In genomic region chr11:63000126-63000525, GRCm38 (mm10) we compare ENCODE assay signal across 46 mouse cellular contexts. TPM values are rescaled to one million over a fixed set of nuclear protein-coding genes. Genes with fewer than 3 reads are reported as not detected.
"Had no signal": no experiment of that assay in that cellular context is flagged by ENCODE, and none has a peak within 500 bp of the region (broad histone marks: within the 10 kb centered on the region; RNA-seq: fewer than 3 reads in every experiment).

No protein-coding gene starts in this region.

- H3K4me3 ChIP-seq: heart, embryonic 10.5 days; heart, embryonic 12.5 days; heart, embryonic 13.5 days; heart, embryonic 15.5 days; hindbrain, embryonic 10.5 days; hindbrain, embryonic 12.5 days; hindbrain, embryonic 13.5 days; hindbrain, embryonic 15.5 days; intestine, embryonic 15.5 days; kidney, embryonic 15.5 days; layer of hippocampus, adult 2 months; left cerebral cortex, adult 2 months had no signal

- H3K9ac ChIP-seq: heart, embryonic 12.5 days; heart, embryonic 13.5 days; heart, embryonic 15.5 days; hindbrain, embryonic 12.5 days; hindbrain, embryonic 13.5 days; hindbrain, embryonic 14.5 days; hindbrain, embryonic 15.5 days; intestine, embryonic 15.5 days; kidney, embryonic 15.5 days had no signal

- DNase-seq: heart, postnatal 10 days; heart, postnatal 14 days; heart, postnatal 36 days; kidney, adult 11 months; kidney, adult 18-20 months; kidney, adult 2 months; kidney, adult 8-10 months; kidney, adult 9 months; kidney, postnatal 10 days; kidney, postnatal 14 days; kidney, postnatal 25 days; kidney, postnatal 36 days; kidney, postnatal 4 days; layer of hippocampus, adult 9-11 months; layer of hippocampus, postnatal 36 days had no signal

- H3K9me3 ChIP-seq: heart, embryonic 10.5 days; heart, embryonic 13.5 days; heart, embryonic 15.5 days; hindbrain, embryonic 10.5 days; hindbrain, embryonic 12.5 days; hindbrain, embryonic 13.5 days; hindbrain, embryonic 15.5 days; intestine, embryonic 15.5 days; kidney, embryonic 15.5 days had no signal

- H3K36me3 ChIP-seq: heart, embryonic 10.5 days; heart, embryonic 12.5 days; heart, embryonic 13.5 days; heart, embryonic 15.5 days; hindbrain, embryonic 10.5 days; hindbrain, embryonic 12.5 days; hindbrain, embryonic 13.5 days; hindbrain, embryonic 15.5 days; intestine, embryonic 15.5 days; kidney, embryonic 15.5 days had no signal

- H3K27ac ChIP-seq: heart, embryonic 10.5 days; heart, embryonic 13.5 days; heart, embryonic 15.5 days; hindbrain, embryonic 10.5 days; hindbrain, embryonic 12.5 days; hindbrain, embryonic 13.5 days; hindbrain, embryonic 14.5 days; hindbrain, embryonic 15.5 days; hindbrain, postnatal 0 days; intestine, embryonic 15.5 days; kidney, embryonic 15.5 days; kidney, postnatal 0 days; layer of hippocampus, adult 2 months; left cerebral cortex, adult 2 months had no signal

- H3K27me3 ChIP-seq: heart, embryonic 12.5 days; heart, embryonic 13.5 days; heart, embryonic 15.5 days; hindbrain, embryonic 12.5 days; hindbrain, embryonic 13.5 days; hindbrain, embryonic 15.5 days; intestine, embryonic 15.5 days; kidney, embryonic 15.5 days had no signal

- ATAC-seq: hindbrain, embryonic 16.5 days; hindbrain, postnatal 0 days; inflammation-experienced regulatory T-cells, adult 6 months; intestine, embryonic 15.5 days; intestine, embryonic 16.5 days; intestine, postnatal 0 days had no signal

- H3K4me2 ChIP-seq: heart, embryonic 11.5 days; heart, embryonic 12.5 days; heart, embryonic 13.5 days; heart, embryonic 15.5 days; hindbrain, embryonic 12.5 days; hindbrain, embryonic 13.5 days; hindbrain, embryonic 14.5 days; hindbrain, embryonic 15.5 days; intestine, embryonic 15.5 days; kidney, embryonic 15.5 days had no signal

RNA-seq across cellular contexts. Expression of gene Cdrt4, which starts 49.1 kb away (rescaled TPM):
- total RNA-seq: heart, postnatal 10 days; heart, postnatal 14 days; heart, postnatal 25 days; heart, postnatal 36 days; hematopoietic stem cell, adult 5-6 weeks; hindbrain, postnatal 0 days; layer of hippocampus, adult 18-20 months; layer of hippocampus, adult 2 months; layer of hippocampus, postnatal 10 days; left cerebral cortex, adult 18-20 months; left cerebral cortex, adult 2 months; left cerebral cortex, adult 8-10 months had no signal
- polyA plus RNA-seq: heart, embryonic 11.5 days; heart, embryonic 12.5 days; heart, embryonic 13.5 days; heart, embryonic 14.5 days; heart, embryonic 15.5 days; hindbrain, embryonic 11.5 days; hindbrain, embryonic 12.5 days; hindbrain, embryonic 14.5 days; hindbrain, embryonic 15.5 days; inflammation-experienced regulatory T-cells, adult 6 months; intestine, embryonic 15.5 days; intestine, embryonic 16.5 days; intestine, postnatal 0 days; kidney, adult 2 months; kidney, embryonic 14.5 days; kidney, embryonic 15.5 days; kidney, embryonic 16.5 days; large intestine, adult 2 months had no signal
